Mouse (Mus musculus) NIH3T3 (cell line): ENCODE data around the gene Cenpp.
A peak's percentile ranks its signal among the peaks of the same experiment; 100 is the strongest.

Experiments used
- DNase-seq: peaks from one replicate; pipeline ENCODE4 v3.0.0-alpha.2; 2012; ENCODE audit warnings: low read depth

Cenpp gene

GRCm38 (mm10) chr13:49652481-49653179 lies at the start of gene Cenpp, which contains the start of gene Nol8:
Cenpp (minus strand) TSS chr13:49652785.
Nol8 (plus strand) TSS chr13:49653078.
- DNase-seq, result peak; percentile 99

GRCm38 (mm10) chr13:49691056-49691455 lies 38.5 kb upstream of the Cenpp start:
- DNase-seq, result no peak

GRCm38 (mm10) chr13:49684266-49684665 lies 31.7 kb upstream of the Cenpp start:
- DNase-seq, result no peak

DNA sequence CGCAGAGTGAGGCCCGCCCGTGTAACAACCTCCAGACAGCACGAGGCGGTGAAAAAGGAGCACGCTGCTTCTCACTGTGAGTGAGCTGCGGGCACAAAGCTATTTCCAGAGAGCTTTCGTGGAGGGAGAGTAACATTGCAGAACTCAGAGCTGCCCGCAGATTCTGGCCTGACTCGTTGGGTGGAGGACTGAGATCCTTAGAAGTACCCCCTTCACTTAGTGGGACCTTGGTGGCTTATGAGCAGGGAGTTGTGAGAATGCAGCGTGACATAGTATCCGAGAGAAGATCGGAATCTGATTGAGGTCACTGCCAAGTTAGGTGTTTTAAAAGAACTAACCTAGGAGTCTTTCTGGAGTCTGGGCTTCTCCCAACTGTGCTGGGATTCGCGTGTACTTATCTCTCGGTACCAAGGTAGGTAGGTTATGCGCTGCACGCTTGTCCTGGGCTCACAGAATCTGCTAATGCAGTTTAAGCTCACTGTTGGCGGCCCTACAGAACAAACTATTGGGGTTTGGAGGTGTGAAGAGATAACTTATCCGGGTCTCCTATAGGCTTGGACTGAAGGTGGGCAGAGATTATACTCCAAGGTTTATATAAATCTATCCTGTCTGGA lies 29.8 kb upstream of the Cenpp start:
- no peak for DNase-seq

DNA sequence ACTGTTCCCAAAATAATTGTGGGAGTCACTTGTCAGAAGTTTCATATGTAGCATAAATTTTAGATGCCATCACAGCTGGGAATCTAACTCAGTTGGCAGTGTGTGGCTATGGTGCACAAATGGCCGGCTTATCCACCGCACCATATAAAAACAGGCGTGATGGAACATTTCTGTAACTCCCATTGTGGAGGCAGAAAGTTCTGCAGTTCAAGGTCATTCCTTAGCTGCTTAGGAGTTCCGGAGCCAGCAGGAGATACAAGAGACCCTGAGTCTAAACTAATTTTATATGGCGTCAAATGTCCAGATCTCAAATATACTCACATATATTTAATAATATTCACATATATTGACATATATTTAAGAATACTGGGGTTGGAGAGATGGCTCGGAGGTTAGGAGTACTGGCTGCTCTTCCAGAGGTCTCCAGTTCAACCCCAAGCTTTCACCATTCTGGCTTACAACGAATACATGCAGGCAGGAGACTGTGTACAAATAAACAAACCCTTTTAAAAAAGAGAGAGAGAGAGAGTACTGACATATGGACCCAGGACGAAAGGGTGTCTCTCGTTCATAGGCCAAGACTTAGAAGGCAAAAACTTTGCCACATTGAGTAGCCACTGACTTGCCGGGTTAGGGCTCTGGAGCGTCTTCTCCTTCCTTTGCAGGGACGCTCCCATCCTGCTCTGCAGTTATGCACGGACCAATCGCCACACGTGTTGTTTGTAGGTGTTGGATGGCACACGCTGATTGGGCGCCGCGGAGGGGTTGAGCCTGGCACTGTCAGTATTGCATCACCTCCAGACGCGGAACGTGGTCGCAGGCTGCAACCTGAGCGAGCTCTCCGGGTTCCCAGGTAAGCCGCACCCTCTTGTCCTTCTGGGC lies 29.0 kb upstream of the Cenpp start, which contains the start of gene Iars:
Iars (plus strand) TSS at position 750 of the 882 bp plus-strand sequence.
- DNase-seq, result peak; percentile 97

DNA sequence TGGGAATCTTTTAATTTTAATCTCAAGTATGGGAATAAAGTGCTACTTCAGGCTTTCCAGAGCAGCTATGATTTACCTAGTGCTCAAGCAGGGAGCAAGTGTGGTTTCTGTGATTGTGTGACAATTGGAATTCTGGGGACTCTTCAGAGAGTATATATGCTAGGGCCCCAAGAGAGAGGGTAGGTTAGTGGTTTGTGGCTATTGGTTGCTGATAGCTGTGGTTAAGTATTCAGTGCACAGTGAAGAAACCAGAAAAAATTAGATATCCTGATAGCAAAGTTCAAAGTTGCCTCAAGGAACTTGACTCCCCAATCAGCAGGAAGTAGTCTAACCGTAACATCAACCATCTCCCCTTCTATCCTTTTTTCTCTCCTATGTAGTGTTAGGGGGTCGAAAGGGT lies 25.2 kb upstream of the Cenpp start:
- DNase-seq, result no peak

DNA sequence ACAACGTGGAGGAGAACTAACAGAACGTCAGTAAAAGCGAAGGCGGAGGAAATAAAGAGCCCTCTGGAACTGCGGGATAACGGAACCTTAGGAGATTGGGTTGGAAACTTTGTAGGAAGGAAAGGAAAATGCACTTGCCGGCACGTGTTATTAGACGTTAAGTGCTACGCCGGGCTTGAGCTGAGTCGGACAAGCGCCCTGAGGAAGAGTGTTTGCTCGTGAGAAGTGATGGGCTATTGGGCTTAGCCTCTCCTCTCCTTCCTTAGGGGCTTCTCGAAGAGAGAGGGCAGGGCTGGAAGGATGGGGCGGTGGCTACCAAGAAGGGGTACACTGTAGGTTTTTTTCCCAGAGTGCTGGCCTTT lies 576 bp upstream of the Cenpp start:
- no peak for DNase-seq

- DNase-seq, result no peak
Measured at GRCm38 (mm10) chr13:49651781-49652351, 719 bp downstream of the Cenpp start.

DNA sequence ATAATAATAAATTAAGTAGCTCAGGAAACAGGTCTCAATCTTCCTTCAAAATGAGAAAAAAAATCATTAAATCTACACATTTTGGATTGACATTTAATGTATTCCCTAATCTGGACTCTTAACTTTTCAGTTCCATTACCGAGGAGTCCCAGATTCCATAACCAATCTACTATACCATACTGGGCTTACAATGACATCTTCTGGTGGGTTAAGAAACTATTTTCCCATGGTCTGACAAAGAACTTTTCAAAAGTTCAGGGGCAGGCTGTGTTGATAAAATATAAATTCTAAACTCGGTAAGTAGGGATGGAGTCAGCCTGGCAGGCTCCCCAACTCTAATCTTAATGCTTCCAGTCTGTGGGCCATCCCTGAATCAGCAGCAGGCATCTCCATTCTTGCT lies 1.4 kb downstream of the Cenpp start:
- peak; percentile 60 for DNase-seq

DNA sequence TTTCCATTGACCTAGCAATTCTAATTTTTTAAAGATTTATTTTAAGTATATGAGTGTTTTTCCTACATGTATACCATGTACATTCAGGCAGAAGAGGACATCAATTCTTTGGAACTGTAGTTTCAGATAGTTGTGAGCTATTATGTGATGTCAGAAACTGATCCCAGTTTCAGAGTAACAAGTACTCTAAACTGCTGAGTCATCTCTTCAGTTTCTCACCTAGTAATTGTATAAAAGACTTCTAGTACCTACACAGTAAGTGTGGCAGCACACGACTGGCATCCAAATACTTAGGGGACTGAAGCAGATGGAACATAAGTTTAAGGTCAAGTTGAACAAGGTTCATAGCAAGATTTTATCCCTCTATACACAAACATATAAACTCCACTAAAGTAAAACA lies 6.6 kb downstream of the Cenpp start:
- no peak for DNase-seq

- DNase-seq, result peak; percentile 80
Measured at GRCm38 (mm10) chr13:49644731-49645529, 7.7 kb downstream of the Cenpp start.

- DNase-seq, result peak; percentile 32
Measured at GRCm38 (mm10) chr13:49643669-49644362, 8.8 kb downstream of the Cenpp start.

DNA sequence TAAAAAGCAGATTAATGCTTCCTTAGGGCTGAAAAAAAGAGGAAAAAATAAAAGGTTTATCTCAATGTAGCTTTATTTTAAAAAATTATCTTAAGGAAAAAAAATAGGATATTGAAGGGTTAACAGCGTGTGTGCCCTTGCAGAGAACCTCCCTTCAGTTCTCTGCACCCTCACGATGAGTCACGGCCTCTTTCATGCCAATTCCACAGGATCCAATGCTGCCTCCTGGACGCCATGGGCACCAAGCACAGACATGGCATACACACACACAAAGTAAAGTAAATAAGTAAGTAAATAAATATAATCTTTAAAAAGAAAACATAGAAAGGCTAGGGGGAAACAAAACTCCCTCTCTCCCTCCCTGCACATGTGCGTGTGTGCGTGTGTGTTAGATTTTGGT lies 9.9 kb downstream of the Cenpp start:
- peak; percentile 37 for DNase-seq

DNA sequence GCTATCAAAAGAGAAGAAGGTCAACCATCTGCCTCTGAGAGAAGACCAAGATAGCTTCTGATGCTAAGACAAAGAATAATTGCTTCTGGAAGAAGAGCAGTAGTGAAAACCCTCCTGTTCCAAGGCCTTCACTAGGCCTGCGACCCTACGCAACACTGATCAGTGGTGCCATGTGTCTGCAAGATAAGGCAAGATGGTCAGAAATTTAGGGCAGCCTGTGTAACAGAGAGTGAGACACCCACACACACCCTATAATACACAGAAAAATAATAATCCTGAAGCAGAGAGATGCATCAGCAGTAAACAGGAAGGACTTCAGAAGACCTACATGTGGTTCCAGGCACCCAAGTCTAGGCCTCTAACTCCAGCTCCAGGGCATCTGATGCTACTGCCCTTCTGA lies 12.6 kb downstream of the Cenpp start:
- DNase-seq, result no peak

DNA sequence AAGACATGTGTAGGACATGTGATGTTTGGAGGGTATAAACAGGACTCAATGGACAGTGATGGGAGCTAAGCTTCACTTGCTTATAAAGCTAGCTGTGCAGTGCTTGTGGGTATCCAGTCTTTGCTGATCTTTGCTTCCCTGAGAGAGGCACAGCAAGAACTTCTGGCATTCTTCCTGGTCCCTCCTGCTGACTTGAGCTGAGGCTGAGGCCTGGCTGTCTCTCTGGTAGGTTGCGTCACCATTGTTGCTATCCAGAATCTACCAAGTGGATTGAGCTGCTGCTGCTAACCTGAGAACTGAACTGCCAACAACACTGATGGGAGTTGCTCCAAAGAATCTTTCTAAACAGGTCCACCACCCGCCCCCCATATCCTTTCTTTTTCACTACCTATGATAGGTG lies 23.5 kb downstream of the Cenpp start:
- peak; percentile 62 for DNase-seq

DNA sequence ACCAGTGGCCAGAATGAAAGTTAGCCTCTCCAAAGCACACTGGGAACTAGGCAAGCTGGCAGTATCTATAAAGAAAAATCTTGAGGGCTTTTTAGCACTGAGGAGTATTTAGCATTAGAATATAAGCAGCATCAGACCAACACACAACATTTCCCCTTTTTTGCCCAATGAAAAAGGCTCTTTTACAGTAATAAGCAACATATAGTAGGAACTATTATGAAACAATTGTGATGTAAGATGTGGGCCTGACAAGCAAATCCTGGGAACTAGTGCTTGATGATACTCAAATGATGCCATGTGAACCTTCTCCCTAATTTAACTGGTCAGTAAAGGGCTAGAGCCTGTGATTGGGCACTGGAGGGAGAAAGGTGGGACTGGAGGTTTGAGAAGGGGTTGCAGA lies 24.4 kb downstream of the Cenpp start:
- no peak for DNase-seq

- DNase-seq, result peak; percentile 64
Measured at GRCm38 (mm10) chr13:49623216-49623615, 29.4 kb downstream of the Cenpp start.

GRCm38 (mm10) chr13:49618365-49618764 lies 34.2 kb downstream of the Cenpp start:
- no peak for DNase-seq

- no peak for DNase-seq
Measured at GRCm38 (mm10) chr13:49617021-49617420, 35.6 kb downstream of the Cenpp start.

DNA sequence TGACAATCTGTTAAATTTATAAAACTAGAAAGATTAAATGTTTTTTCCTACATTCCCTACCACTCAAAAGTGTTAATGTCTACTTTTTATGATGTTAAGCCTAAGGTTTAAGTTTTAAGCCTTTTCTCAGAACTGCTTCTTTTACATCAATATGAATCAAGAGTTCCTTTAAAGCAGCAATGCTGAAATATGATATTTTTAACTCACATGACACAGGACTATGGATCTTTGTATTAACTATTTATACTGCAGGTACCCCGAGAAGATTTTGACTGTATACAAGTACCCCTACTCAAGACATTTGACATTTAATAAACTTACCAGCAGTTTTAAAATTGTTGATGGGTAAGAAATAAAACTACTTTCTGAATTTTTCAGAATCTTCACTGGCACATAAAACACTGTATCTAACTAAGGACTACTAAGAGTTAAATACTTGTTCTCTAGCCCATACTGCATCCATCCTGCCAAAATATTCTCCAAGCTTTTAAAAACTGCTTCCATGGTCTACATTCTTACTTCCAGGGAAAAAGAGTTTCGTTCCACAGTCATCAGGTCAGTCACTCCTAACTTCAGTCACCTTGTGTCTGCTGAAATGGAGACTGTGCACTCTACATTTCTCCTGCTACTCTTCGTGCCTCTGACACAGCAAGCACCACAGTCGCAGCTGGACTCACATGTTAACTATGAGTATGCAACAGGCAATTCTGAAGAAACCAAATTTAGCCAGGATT lies 43.8 kb downstream of the Cenpp start:
- peak; percentile 27 for DNase-seq
